Mouse (Mus musculus) heart, postnatal 0 days (tissue): ENCODE results near the gene Tmem132c.

Source experiments
- CTCF ChIP-seq: IDR thresholded peaks from 2 replicates; pipeline ENCODE4 v1.5.1; 2016; ENCODE audit warnings: antibody characterized with exemption, control low read depth, low read depth
- EP300 ChIP-seq: IDR thresholded peaks from 2 replicates; pipeline ENCODE4 v1.6.1; 2016; ENCODE audit warnings: antibody characterized with exemption, low read depth

GRCm38 (mm10) chr5:127346364-127346763 lies 104.8 kb downstream of the Tmem132c start:
- TF ChIP-seq CTCF (no peak), EP300 (no peak)
